Mouse (Mus musculus): ENCODE results near the gene Apmap.

GRCm38 (mm10) chr2:150604802-150605201, 3.6 kb downstream of the Apmap start:
- TF ChIP-seq EP300 (IDR thresholded peaks at IDR 0.05; ENCODE audit: low read depth) (no peak), CTCF (IDR thresholded peaks at IDR 0.05; ENCODE audit: low read depth) (no peak)

Measured in liver, embryonic 14.5 days (tissue).